Mouse (Mus musculus) MEL (cell line): ENCODE data around the gene Hs3st4. TPM values are rescaled to one million over a fixed set of nuclear protein-coding genes. Genes with fewer than 3 reads are reported as not detected.

Experiments used
- DNase-seq: peaks from one replicate; pipeline ENCODE4 v3.0.0; 2011; ENCODE audit warnings: low read depth, low spot score
- H3K27ac ChIP-seq: 2 replicates; pipeline ENCODE4 v1.5.1; 2012; ENCODE audit warnings: low read depth, mild to moderate bottlenecking, control low read depth, low read length, moderate library complexity; ENCODE audit not compliant: control insufficient read depth
- H3K27me3 ChIP-seq, 2 experiments: fragments of 150-350 bp in 1 of 2; sonication (generic) in 1 of 2; 2 replicates each; pipeline ENCODE4 v1.6.1; 2012; ENCODE audit warnings: low read length in 2 of 2, mild to moderate bottlenecking in 2 of 2, improper control_type of control experiment in 1 of 2, moderate library complexity in 1 of 2; ENCODE audit not compliant: insufficient read depth in 2 of 2, control insufficient read depth in 1 of 2
- H3K36me3 ChIP-seq, 2 experiments: 2 replicates each; pipeline ENCODE4 v1.6.1; 2012 to 2014; ENCODE audit warnings: low read length in 2 of 2, improper control_type of control experiment in 1 of 2, inconsistent platforms in 1 of 2, mild to moderate bottlenecking in 1 of 2; ENCODE audit not compliant: insufficient read depth in 2 of 2, control insufficient read depth in 1 of 2
- H3K4me1 ChIP-seq, 2 experiments: fragments of 150-350 bp in 1 of 2; sonication (generic) in 1 of 2; 2 replicates each; pipeline ENCODE4 v1.6.1; 2012; ENCODE audit warnings: low read length in 2 of 2, improper control_type of control experiment in 1 of 2, mild to moderate bottlenecking in 1 of 2; ENCODE audit not compliant: insufficient read depth in 2 of 2, control insufficient read depth in 1 of 2
- H3K4me3 ChIP-seq, 2 experiments: fragments of 150-350 bp in 1 of 2; sonication (generic) in 1 of 2; 2 replicates each; pipeline ENCODE4 v1.5.1; 2012; ENCODE audit warnings: low read depth in 2 of 2, low read length in 2 of 2, mild to moderate bottlenecking in 2 of 2, moderate library complexity in 2 of 2, control low read depth in 1 of 2, improper control_type of control experiment in 1 of 2; ENCODE audit not compliant: control insufficient read depth in 1 of 2, insufficient read depth in 1 of 2
- H3K79me2 ChIP-seq: 2 replicates; pipeline ENCODE4 v1.6.1; 2012; ENCODE audit warnings: mild to moderate bottlenecking, low read length, moderate library complexity; ENCODE audit not compliant: control insufficient read depth, poor library complexity, insufficient read depth
- H3K9ac ChIP-seq: 2 replicates; pipeline ENCODE4 v1.6.1; 2012; ENCODE audit warnings: low read depth, mild to moderate bottlenecking, control low read depth, low read length, moderate library complexity; ENCODE audit not compliant: control insufficient read depth, poor library complexity, severe bottlenecking
- H3K9me3 ChIP-seq: fragments of 150-350 bp; sonication (generic); replicated peaks from 2 replicates; pipeline ENCODE4 v1.6.1; 2012; ENCODE audit warnings: mild to moderate bottlenecking, low read length, improper control_type of control experiment, moderate library complexity; ENCODE audit not compliant: insufficient read depth
- BHLHE40 ChIP-seq: IDR thresholded peaks from 2 replicates; pipeline ENCODE4 v1.6.1; 2012; ENCODE audit warnings: low read depth, mild to moderate bottlenecking, inconsistent platforms, low read length, improper control_type of control experiment, borderline replicate concordance
- CHD1 ChIP-seq: IDR thresholded peaks from 2 replicates; pipeline ENCODE4 v1.6.1; 2012; ENCODE audit warnings: low read depth, mild to moderate bottlenecking, inconsistent platforms, low read length, improper control_type of control experiment
- CTCF ChIP-seq, 3 experiments: IDR thresholded peaks in 2 of 3; conservative IDR thresholded peaks in 1 of 3; 2 replicates each; pipeline ENCODE4 v1.5.1; 2011 to 2012; ENCODE audit warnings: low read length in 3 of 3, low read depth in 2 of 3, mild to moderate bottlenecking in 2 of 3, improper control_type of control experiment in 1 of 3, inconsistent platforms in 1 of 3, mixed read lengths in 1 of 3, moderate library complexity in 1 of 3; ENCODE audit not compliant: control insufficient read depth in 1 of 3, insufficient read depth in 1 of 3, poor library complexity in 1 of 3, severe bottlenecking in 1 of 3
- E2F4 ChIP-seq: IDR thresholded peaks from 2 replicates; pipeline ENCODE4 v1.6.1; 2011; ENCODE audit warnings: low read depth, low read length, improper control_type of control experiment, borderline replicate concordance
- ELF1 ChIP-seq: IDR thresholded peaks from 2 replicates; pipeline ENCODE4 v1.6.1; 2014; ENCODE audit warnings: low read depth, mild to moderate bottlenecking, inconsistent platforms, low read length, improper control_type of control experiment, moderate library complexity
- EP300 ChIP-seq, 2 experiments: IDR thresholded peaks; 2 replicates each; pipeline ENCODE4 v1.6.1; 2011; ENCODE audit warnings: improper control_type of control experiment in 2 of 2, low read length in 2 of 2, low read depth in 1 of 2, mild to moderate bottlenecking in 1 of 2
- ETS1 ChIP-seq: IDR thresholded peaks from 2 replicates; pipeline ENCODE4 v1.6.1; 2012; ENCODE audit warnings: low read depth, mild to moderate bottlenecking, inconsistent platforms, low read length, improper control_type of control experiment, moderate library complexity
- GATA1 ChIP-seq: IDR thresholded peaks from 2 replicates; pipeline ENCODE4 v1.6.1; 2011; ENCODE audit warnings: low read depth, low read length, improper control_type of control experiment
- HCFC1 ChIP-seq: IDR thresholded peaks from 2 replicates; pipeline ENCODE4 v1.6.1; 2012; ENCODE audit warnings: low read depth, mild to moderate bottlenecking, inconsistent platforms, low read length, improper control_type of control experiment, moderate library complexity
- MAFK ChIP-seq: IDR thresholded peaks from 2 replicates; pipeline ENCODE4 v1.6.1; 2011; ENCODE audit warnings: low read depth, mild to moderate bottlenecking, low read length, improper control_type of control experiment, borderline replicate concordance
- MAZ ChIP-seq: IDR thresholded peaks from 2 replicates; pipeline ENCODE4 v1.6.1; 2012; ENCODE audit warnings: low read depth, mild to moderate bottlenecking, inconsistent platforms, low read length, improper control_type of control experiment
- MEF2A ChIP-seq: IDR thresholded peaks from 2 replicates; pipeline ENCODE4 v1.6.1; 2014; ENCODE audit warnings: low read depth, mild to moderate bottlenecking, inconsistent platforms, low read length, improper control_type of control experiment; ENCODE audit not compliant: poor library complexity, insufficient replicate concordance, severe bottlenecking; ENCODE audit errors: extremely low read depth
- MXI1 ChIP-seq: IDR thresholded peaks from 2 replicates; pipeline ENCODE4 v1.6.1; 2011; ENCODE audit warnings: mild to moderate bottlenecking, low read depth, low read length, improper control_type of control experiment
- MYC ChIP-seq: IDR thresholded peaks from 2 replicates; pipeline ENCODE4 v1.6.1; 2011; ENCODE audit warnings: low read depth, mild to moderate bottlenecking, low read length, improper control_type of control experiment, moderate library complexity
- NELFE ChIP-seq: IDR thresholded peaks from 2 replicates; pipeline ENCODE4 v1.6.1; 2011; ENCODE audit warnings: low read depth, low read length, improper control_type of control experiment
- NRF1 ChIP-seq: IDR thresholded peaks from 2 replicates; pipeline ENCODE4 v1.6.1; 2014; ENCODE audit warnings: low read depth, mild to moderate bottlenecking, inconsistent platforms, low read length, improper control_type of control experiment, moderate library complexity; ENCODE audit not compliant: poor library complexity, insufficient read depth, severe bottlenecking
- RAD21 ChIP-seq: IDR thresholded peaks from 2 replicates; pipeline ENCODE4 v1.6.1; 2011; ENCODE audit warnings: mild to moderate bottlenecking, low read depth, low read length, improper control_type of control experiment
- RCOR1 ChIP-seq: IDR thresholded peaks from 2 replicates; pipeline ENCODE4 v1.6.1; 2012; ENCODE audit warnings: low read depth, mild to moderate bottlenecking, inconsistent platforms, low read length, improper control_type of control experiment
- SIN3A ChIP-seq: IDR thresholded peaks from 2 replicates; pipeline ENCODE4 v1.6.1; 2012; ENCODE audit warnings: low read length, improper control_type of control experiment, inconsistent platforms
- SMC3 ChIP-seq: IDR thresholded peaks from 2 replicates; pipeline ENCODE4 v1.6.1; 2011; ENCODE audit warnings: low read depth, low read length, improper control_type of control experiment
- TBP ChIP-seq: IDR thresholded peaks from 2 replicates; pipeline ENCODE4 v1.8.0; 2011; ENCODE audit warnings: low read depth, low read length, improper control_type of control experiment
- UBTF ChIP-seq: IDR thresholded peaks from 2 replicates; pipeline ENCODE4 v1.6.1; 2012; ENCODE audit warnings: low read depth, mild to moderate bottlenecking, inconsistent platforms, low read length, improper control_type of control experiment, moderate library complexity, borderline replicate concordance; ENCODE audit not compliant: insufficient read depth
- USF2 ChIP-seq, 2 experiments: IDR thresholded peaks; 2 replicates each; pipeline ENCODE4 v1.6.1; 2011 to 2012; ENCODE audit warnings: improper control_type of control experiment in 2 of 2, low read length in 2 of 2, borderline replicate concordance in 1 of 2, inconsistent platforms in 1 of 2, low read depth in 1 of 2, mild to moderate bottlenecking in 1 of 2; ENCODE audit not compliant: insufficient read depth in 1 of 2
- ZMIZ1 ChIP-seq: IDR thresholded peaks from 2 replicates; pipeline ENCODE4 v1.6.1; 2012; ENCODE audit warnings: low read depth, mild to moderate bottlenecking, inconsistent platforms, low read length, improper control_type of control experiment, moderate library complexity
- polyA plus RNA-seq, 2 experiments: library from polyadenylated mRNA; stranded (reverse) in 1 of 2; unstranded in 1 of 2; fragments of >175 nt in 1 of 2; fragments of >200 nt in 1 of 2; gene quantifications; 2 replicates each; pipeline versions ENCODE4 v1.2.1 to v1.2.4; 2012; ENCODE audit warnings: low replicate concordance in 2 of 2, low read depth in 1 of 2; ENCODE audit not compliant: insufficient read length in 2 of 2, insufficient read depth in 1 of 2, missing spikeins in 1 of 2
- total RNA-seq: library from RNA; depleted of rRNA; stranded (reverse); fragments of 300-350 nt; gene quantifications from 2 replicates; pipeline ENCODE4 v1.2.3, GENCODE M21; 2012

The Hs3st4 gene
- total and polyA plus RNA-seq, 3 experiments, result not detected

DNA sequence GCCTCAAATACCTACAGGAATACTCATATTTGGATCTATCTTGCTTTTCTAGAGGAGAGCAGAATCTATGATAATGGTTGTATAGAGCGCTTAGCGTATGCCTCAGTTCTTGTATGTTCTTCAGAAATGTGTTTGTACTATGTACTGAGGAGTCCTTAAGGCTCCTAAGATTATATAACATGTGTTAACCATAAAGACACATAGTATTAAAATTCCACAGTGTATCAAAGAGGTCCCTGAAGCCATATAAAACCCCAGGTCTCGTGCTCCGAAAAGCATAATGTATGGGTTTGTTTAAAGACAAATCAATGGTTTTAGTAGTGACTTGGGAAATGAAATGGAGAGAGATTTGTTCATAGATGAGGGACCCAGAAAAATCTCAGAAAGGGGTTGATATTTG lies 371.4 kb downstream of the Hs3st4 start:
- Histone ChIP-seq H3K9me3 (no peaks in the 10 kb centered on the region), H3K27ac (no peak overlapping the region), H3K27me3 (no peaks in the 10 kb centered on the region), H3K79me2 (no peaks in the 10 kb centered on the region), H3K9ac (no peak overlapping the region), H3K4me3 (no peak overlapping the region), H3K4me1 (no peaks in the 10 kb centered on the region), H3K36me3 (no peaks in the 10 kb centered on the region)
- TF ChIP-seq MEF2A (no peak), MXI1 (no peak), ELF1 (no peak), SIN3A (no peak), USF2 (IDR thresholded peaks at IDR 0.05; ENCODE audit: borderline replicate concordance in 1 of 2, insufficient read depth in 1 of 2, low read depth in 1 of 2, low read length in 2 of 2) (no peak), HCFC1 (no peak), MAFK (no peak)
- DNase-seq, result no peak

GRCm38 (mm10) chr7:124358068-124358467 lies 375.4 kb downstream of the Hs3st4 start:
- H3K36me3 ChIP-seq, result no peaks in the 10 kb centered on the region
- no peaks in the 10 kb centered on the region for H3K27me3 ChIP-seq
- H3K9me3 ChIP-seq, result no peaks in the 10 kb centered on the region

More at GRCm38 (mm10) chr7:124358068-124358467, 375.4 kb downstream of the Hs3st4 start:
- Histone ChIP-seq H3K4me3 (no peak overlapping the region), H3K27ac (no peak overlapping the region), H3K9ac (no peak overlapping the region), H3K79me2 (no peaks in the 10 kb centered on the region), H3K4me1 (no peaks in the 10 kb centered on the region)
- no peak for TF ChIP-seq MEF2A
- no peak for TF ChIP-seq SMC3
- TF ChIP-seq MYC, result no peak
- no peak for TF ChIP-seq CTCF (IDR thresholded peaks at IDR 0.05 in 2 of 3, conservative IDR thresholded peaks at IDR 0.05 in 1 of 3; ENCODE audit: control insufficient read depth in 1 of 3, insufficient read depth in 1 of 3, low read depth in 2 of 3, low read length in 3 of 3, poor library complexity in 1 of 3, severe bottlenecking in 1 of 3)
- no peak for TF ChIP-seq UBTF
- TF ChIP-seq ETS1, result no peak
- TF ChIP-seq BHLHE40, result no peak
- TF ChIP-seq E2F4, result no peak
- no peak for TF ChIP-seq RAD21
- no peak for TF ChIP-seq EP300 (IDR thresholded peaks at IDR 0.05; ENCODE audit: low read depth in 1 of 2, low read length in 2 of 2)
- no peak for TF ChIP-seq TBP
- TF ChIP-seq RCOR1, result no peak
- no peak for TF ChIP-seq ZMIZ1
- no peak for TF ChIP-seq NELFE
- no peak for TF ChIP-seq MXI1
- no peak for TF ChIP-seq MAZ
- no peak for TF ChIP-seq GATA1
- no peak for TF ChIP-seq CHD1
- TF ChIP-seq ELF1, result no peak
- no peak for TF ChIP-seq NRF1
- DNase-seq, result no peak
